Mouse (Mus musculus) cerebellum, adult 2 months (tissue): ENCODE measurements around the gene Cabp7.

Source experiments
- CTCF ChIP-seq: fragments of 200-500 bp; IDR thresholded peaks from 2 replicates; pipeline ENCODE4 v1.5.1; 2011; ENCODE audit warnings: low read depth, mild to moderate bottlenecking, control low read depth, low read length, moderate library complexity, borderline replicate concordance; ENCODE audit not compliant: insufficient read depth
- POLR2A ChIP-seq: fragments of 200-500 bp; IDR thresholded peaks from 2 replicates; pipeline ENCODE4 v1.6.1; 2011; ENCODE audit warnings: low read length, control low read depth, borderline replicate concordance; ENCODE audit not compliant: insufficient read depth

GRCm38 (mm10) chr11:4730913-4731312 is 15.7 kb downstream of the Cabp7 start:
- TF ChIP-seq CTCF (no peak), POLR2A (no peak)
